Mouse (Mus musculus) liver, embryonic 16.5 days (tissue): ENCODE data around the gene Cep83. TPM values are rescaled to one million over a fixed set of nuclear protein-coding genes. Genes with fewer than 3 reads are reported as not detected.
"Not testable (repeated sequence)": the region's sequence is repeated elsewhere in the genome, so short reads cannot be mapped to it uniquely, and the experiment has no call there.

Experiments
- ATAC-seq: fragments of 200-750 bp; cut with Nextera tagmentation; 2 replicates; pipeline ENCODE4 v1.8.0; 2017; ENCODE audit warnings: low read depth, mild to moderate bottlenecking, moderate number of reproducible peaks, moderate library complexity
- H3K27ac ChIP-seq: fragments of 300-500 bp; sonication (generic); 2 replicates; pipeline ENCODE4 v1.5.1; 2014; ENCODE audit warnings: mild to moderate bottlenecking, low read length
- H3K27me3 ChIP-seq: fragments of 300-500 bp; sonication (generic); 2 replicates; pipeline ENCODE4 v1.6.1; 2014; ENCODE audit warnings: low read depth, low read length, mixed read lengths; ENCODE audit not compliant: control insufficient read depth, insufficient read depth
- H3K36me3 ChIP-seq: fragments of 300-500 bp; sonication (generic); 2 replicates; pipeline ENCODE4 v1.6.1; 2014; ENCODE audit warnings: mild to moderate bottlenecking; ENCODE audit not compliant: control insufficient read depth, insufficient read depth
- H3K4me1 ChIP-seq: fragments of 300-500 bp; sonication (generic); 2 replicates; pipeline ENCODE4 v1.6.1; 2014; ENCODE audit warnings: low read depth, low read length, mixed read lengths; ENCODE audit not compliant: control insufficient read depth
- H3K4me2 ChIP-seq: fragments of 300-500 bp; sonication (generic); 2 replicates; pipeline ENCODE4 v1.6.1; 2014; ENCODE audit warnings: low read depth, low read length, mixed read lengths
- H3K4me3 ChIP-seq: fragments of 300-500 bp; sonication (generic); 2 replicates; pipeline ENCODE4 v1.5.1; 2014; ENCODE audit warnings: low read depth, mild to moderate bottlenecking, low read length
- H3K9ac ChIP-seq: fragments of 300-500 bp; sonication (generic); 2 replicates; pipeline ENCODE4 v1.6.1; 2014; ENCODE audit warnings: low read depth, low read length
- H3K9me3 ChIP-seq: fragments of 300-500 bp; sonication (generic); replicated peaks from 2 replicates; pipeline ENCODE4 v1.6.1; 2016; ENCODE audit warnings: low read length; ENCODE audit not compliant: control insufficient read depth
- WGBS: fragments of 180-500 bp; shearing (Covaris S2); extraction: QIAGEN DNeasy Blood & Tissue Kit; methylation state at CpG from one replicate; pipeline ENCODE4 v1.1.7; 2014; ENCODE audit not compliant: insufficient replicate concordance; 5-methylcytosine and 5-hydroxymethylcytosine counted together
- polyA plus RNA-seq: library from polyadenylated mRNA; unstranded; fragments of >200 nt; fragmentation: Nextera tagmentation; extraction: Ambion mirVana; gene quantifications from 2 replicates; pipeline ENCODE4 v1.2.1, GENCODE M21; 2015

The Cep83 gene
- polyA plus RNA-seq, 1 experiment from 2014 or later: 5.4 TPM

DNA sequence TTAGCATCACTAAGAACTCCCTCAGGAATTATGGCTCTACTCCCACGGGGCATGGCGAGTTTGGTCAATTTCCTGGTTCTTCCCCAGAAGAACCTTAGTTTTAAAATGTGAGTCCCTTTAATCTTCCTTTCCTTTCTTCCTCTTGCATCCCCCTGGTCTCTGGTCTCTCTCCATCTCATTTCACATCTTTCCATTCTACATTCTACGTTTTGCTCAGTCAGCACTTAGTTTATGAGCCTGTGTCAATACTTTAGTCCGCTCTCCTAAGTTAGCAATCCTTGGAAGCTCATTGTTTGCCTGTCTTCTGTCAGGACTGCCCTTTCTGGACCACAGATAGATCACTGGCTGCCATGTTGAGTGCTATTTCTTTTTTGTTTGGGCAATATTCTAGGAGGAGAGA is 3.7 kb downstream of the Cep83 start:
- 86% methylated on average over 4 of the region's 4 CpGs for WGBS
- no peak for ATAC-seq

DNA sequence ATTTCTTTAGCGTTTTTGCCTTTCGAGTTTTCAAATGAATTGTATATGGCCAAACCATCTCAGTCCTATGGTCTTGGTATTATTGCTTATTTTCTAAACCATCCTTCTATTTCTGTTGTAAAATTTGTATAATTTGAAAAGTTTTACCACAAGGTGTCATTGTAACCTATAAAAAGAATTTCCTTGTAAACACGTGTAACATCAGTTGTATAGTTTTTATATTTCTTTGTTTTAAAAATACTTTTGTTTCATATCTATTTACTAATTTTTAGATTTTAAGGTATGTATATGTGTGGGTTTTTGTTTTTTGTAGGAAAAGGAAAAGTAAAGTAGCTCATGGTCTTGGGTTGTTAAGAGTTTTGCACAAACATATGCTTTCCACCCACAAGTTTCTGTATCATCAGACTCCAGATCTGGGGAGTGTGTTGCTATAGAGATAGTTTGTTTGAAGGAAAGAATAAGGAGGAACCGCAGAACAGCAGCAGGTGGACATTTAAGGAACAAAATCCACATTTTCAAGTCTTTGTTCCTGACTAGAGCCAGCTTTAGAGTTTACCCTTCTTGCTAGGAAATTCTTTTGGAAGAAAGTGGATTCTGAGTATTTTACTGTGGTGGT is 17.3 kb downstream of the Cep83 start:
- no peaks in the 10 kb centered on the region for H3K36me3 ChIP-seq
- H3K4me3 ChIP-seq: no peak overlapping the region
- 61% methylated on average over 4 of the region's 4 CpGs for WGBS
- H3K9ac ChIP-seq: no peak overlapping the region
- no peaks in the 10 kb centered on the region for H3K27me3 ChIP-seq
- H3K4me2 ChIP-seq: no peak overlapping the region
- H3K4me1 ChIP-seq: peaks cover 10% of the 10 kb centered on the region
- no peak for ATAC-seq
- H3K9me3 ChIP-seq: no peaks in the 10 kb centered on the region
- no peak overlapping the region for H3K27ac ChIP-seq

More for the DNA sequence above, 3.7 kb downstream of the Cep83 start:
- no peaks in the 10 kb centered on the region for H3K9me3 ChIP-seq
- H3K27ac ChIP-seq: no peak overlapping the region
- H3K36me3 ChIP-seq: no peaks in the 10 kb centered on the region
- no peak overlapping the region for H3K4me2 ChIP-seq
- H3K27me3 ChIP-seq: no peaks in the 10 kb centered on the region
- peaks cover 8% of the 10 kb centered on the region for H3K4me1 ChIP-seq
- no peak overlapping the region for H3K9ac ChIP-seq
- no peak overlapping the region for H3K4me3 ChIP-seq

DNA sequence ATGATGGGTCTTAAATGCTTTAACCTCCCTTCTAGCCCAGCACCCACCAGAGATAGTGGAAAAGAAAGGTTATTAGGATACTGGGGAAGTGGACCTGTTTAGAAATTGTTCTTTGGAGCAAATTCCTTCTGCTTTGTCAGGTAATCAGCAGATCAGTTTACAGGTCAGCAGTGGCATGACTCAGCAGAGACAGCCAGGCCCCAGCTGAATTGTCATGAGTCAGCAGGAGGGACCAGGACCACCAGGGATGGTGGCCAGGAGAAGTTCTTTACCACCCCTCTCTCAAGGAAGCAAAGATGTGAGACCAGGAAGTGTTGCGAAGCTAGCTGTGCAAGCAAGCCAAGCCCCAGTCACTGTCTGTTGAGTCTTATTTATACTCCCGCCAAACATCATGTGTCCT is 18.2 kb downstream of the Cep83 start:
- no peak overlapping the region for H3K27ac ChIP-seq
- H3K4me2 ChIP-seq: no peak overlapping the region
- H3K9me3 ChIP-seq: no peaks in the 10 kb centered on the region
- H3K36me3 ChIP-seq: no peaks in the 10 kb centered on the region
- H3K27me3 ChIP-seq: no peaks in the 10 kb centered on the region
- 85% methylated on average over 2 of the region's 2 CpGs for WGBS
- H3K4me3 ChIP-seq: no peak overlapping the region
- no peak overlapping the region for H3K9ac ChIP-seq
- 0 out of 2 replicates have a peak, but pooled peaks have one; percentile 39 for ATAC-seq
- H3K4me1 ChIP-seq: peaks cover 12% of the 10 kb centered on the region

DNA sequence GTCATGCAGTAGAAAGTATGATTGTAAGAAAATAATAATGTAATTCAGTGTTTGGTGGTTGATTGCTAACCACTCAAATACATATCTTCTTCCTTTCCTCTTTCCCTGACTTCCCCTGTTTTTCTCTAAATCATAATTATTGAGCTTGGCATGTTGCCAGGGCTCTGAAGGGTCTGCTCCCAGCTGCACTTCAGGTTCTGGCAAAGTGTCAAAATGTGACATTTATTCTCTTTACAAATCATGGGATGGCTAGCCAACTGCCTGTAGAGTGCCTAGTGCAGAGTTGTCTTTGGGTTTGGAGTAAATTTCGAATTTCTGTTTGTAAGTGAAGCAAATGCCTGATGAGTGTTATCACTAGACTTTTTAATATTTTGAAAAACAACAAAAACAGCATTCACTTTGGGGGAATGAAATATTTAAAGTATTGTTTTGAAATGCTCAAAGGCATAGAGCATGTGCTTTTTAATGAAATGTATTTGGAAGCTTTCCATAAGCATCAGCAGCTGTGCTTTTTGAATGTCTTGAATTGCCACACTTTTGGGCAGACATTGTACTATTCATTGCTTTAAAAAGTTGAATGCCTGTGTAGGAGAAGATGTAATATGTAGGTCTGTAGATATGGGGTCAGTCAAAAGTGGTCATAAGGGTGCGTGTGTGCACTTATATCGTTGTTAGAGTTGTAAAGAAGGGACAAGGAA is 21.3 kb downstream of the Cep83 start:
- Histone ChIP-seq H3K4me3 (no peak overlapping the region), H3K9me3 (no peaks in the 10 kb centered on the region), H3K27ac (no peak overlapping the region), H3K4me1 (peaks cover 12% of the 10 kb centered on the region), H3K27me3 (no peaks in the 10 kb centered on the region), H3K36me3 (no peaks in the 10 kb centered on the region), H3K4me2 (no peak overlapping the region), H3K9ac (no peak overlapping the region)
- WGBS: 79% methylated on average over 3 of the region's 3 CpGs
- ATAC-seq: no peak

DNA sequence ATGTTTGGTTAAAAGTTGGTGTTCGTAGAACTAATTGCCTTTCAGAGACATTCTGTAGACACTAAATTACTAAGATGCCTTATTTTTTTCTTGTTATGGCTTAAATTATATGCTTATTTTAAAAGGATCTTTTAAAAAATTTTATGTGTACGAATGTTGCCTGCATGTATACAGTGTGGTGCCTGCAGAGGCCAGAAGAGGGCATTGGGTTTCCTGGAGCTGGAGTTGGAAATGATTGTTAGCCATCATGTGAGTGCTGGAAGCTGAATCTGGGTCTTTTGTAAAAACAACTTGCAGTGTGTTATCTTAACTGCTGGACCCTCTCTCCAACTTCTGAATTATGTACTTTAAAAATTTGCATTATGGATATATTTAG is 21.9 kb downstream of the Cep83 start:
- 85% methylated on average over 2 of the region's 2 CpGs for WGBS
- no peak overlapping the region for H3K4me2 ChIP-seq
- H3K4me3 ChIP-seq: no peak overlapping the region
- H3K27ac ChIP-seq: no peak overlapping the region
- H3K27me3 ChIP-seq: no peaks in the 10 kb centered on the region
- no peaks in the 10 kb centered on the region for H3K36me3 ChIP-seq
- H3K9me3 ChIP-seq: no peaks in the 10 kb centered on the region
- H3K9ac ChIP-seq: no peak overlapping the region
- no peak for ATAC-seq
- peaks cover 12% of the 10 kb centered on the region for H3K4me1 ChIP-seq

DNA sequence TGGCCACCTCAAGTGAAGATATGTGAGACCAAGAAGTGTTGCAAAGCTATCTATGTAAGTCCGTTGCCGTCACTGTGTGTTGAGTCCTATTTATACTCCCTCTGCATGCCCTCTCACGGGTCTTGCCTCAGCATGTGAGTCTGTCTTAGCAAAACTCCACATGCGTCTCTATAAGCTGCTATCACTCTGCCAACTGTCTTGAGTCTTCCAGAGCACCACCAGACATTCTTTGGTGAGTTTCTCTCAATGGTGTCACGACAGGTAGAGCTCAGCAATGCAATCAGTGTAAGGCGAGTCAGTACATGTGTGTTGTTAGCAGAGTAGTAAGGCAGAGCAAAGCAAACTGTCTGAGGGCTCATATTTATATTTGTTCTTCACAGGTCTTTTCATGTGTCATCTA is 31.8 kb downstream of the Cep83 start:
- Histone ChIP-seq H3K4me3 (no peak overlapping the region), H3K4me2 (no peak overlapping the region), H3K27me3 (no peaks in the 10 kb centered on the region), H3K9me3 (no peaks in the 10 kb centered on the region), H3K4me1 (no peaks in the 10 kb centered on the region), H3K27ac (no peak overlapping the region), H3K9ac (no peak overlapping the region), H3K36me3 (no peaks in the 10 kb centered on the region)
- no peak for ATAC-seq
- WGBS: 77% methylated on average over 6 of the region's 6 CpGs

DNA sequence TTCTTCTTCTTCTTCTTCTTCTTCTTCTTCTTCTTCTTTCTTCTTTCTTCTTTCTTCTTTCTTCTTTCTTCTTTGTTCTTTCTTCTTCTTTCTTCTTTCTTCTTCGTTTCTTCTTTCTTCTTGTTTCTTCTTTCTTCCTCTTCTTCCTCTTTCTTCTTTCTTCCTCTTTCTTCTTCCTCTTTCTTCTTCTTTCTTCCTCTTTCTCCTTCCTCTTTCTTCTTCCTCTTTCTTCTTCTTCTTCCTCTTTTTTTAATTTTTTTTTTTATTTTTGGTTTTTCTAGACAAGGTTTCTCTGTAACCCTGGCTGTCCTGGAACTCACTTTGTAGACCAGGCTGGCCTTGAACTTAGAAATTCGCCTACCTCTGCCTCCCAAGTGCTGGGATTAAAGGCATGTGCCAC is 39.6 kb downstream of the Cep83 start:
- H3K9me3 ChIP-seq, ATAC-seq: not testable (repeated sequence)
- WGBS: 47% methylated on average over 2 of the region's 2 CpGs

DNA sequence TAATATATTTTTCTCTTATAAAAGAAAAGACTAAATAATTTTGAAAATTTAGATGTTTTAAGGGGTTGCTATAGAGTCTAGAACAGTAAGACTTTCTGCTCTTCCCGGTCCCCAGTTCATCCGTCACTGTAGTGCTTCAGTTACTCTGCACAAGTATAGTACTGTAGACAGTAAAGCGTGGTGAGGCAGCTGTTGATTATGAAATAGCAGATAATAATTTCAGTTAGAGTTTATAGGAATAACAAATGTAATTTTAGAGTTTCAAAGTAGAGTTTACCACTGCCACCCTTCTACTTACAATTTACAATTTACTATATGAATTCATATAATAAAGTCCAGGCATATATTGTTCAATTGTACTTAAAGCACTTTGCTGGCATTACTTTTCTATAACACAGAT is 42.0 kb downstream of the Cep83 start:
- WGBS: 82% methylated on average over 3 of the region's 3 CpGs
- H3K9me3 ChIP-seq: no peaks in the 10 kb centered on the region

More for the DNA sequence above, 39.6 kb downstream of the Cep83 start:
- H3K4me1 ChIP-seq, H3K27ac ChIP-seq, H3K4me3 ChIP-seq, H3K36me3 ChIP-seq, H3K9ac ChIP-seq, H3K27me3 ChIP-seq, H3K4me2 ChIP-seq: not testable (repeated sequence)

DNA sequence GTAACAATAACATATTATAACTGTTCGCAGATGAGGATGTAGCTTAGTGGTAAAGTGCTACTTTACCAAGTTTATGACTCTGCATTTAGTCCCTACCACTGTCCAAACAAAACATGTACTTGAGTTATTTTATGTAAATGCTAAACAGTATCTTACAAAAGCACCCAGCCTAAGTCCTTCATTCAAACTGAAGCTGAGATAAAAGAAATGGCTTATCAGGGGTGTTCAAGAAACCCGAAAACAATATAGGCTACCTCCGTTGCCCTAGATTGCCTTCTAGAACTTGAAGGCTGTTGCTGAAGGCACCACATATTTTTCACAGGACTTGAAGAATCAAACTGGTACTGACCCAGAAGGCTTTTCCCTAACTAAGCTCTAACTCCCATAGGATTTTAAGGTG is 46.4 kb downstream of the Cep83 start:
- no peak for ATAC-seq

More for the DNA sequence above, 42.0 kb downstream of the Cep83 start:
- H3K27ac ChIP-seq: no peak overlapping the region
- H3K9ac ChIP-seq: no peak overlapping the region
- ATAC-seq: no peak
- peaks cover 2% of the 10 kb centered on the region; the same call in 1 of the 2 replicates for H3K36me3 ChIP-seq
- H3K4me2 ChIP-seq: no peak overlapping the region
- no peak overlapping the region for H3K4me3 ChIP-seq
- no peaks in the 10 kb centered on the region for H3K27me3 ChIP-seq
- H3K4me1 ChIP-seq: no peaks in the 10 kb centered on the region; the same call in 1 of the 2 replicates

More for the DNA sequence above, 46.4 kb downstream of the Cep83 start:
- H3K4me2 ChIP-seq: no peak overlapping the region
- no peak overlapping the region for H3K4me3 ChIP-seq
- no peaks in the 10 kb centered on the region for H3K27me3 ChIP-seq
- no peak overlapping the region for H3K27ac ChIP-seq
- H3K9me3 ChIP-seq: no peaks in the 10 kb centered on the region
- H3K9ac ChIP-seq: no peak overlapping the region
- no peaks in the 10 kb centered on the region for H3K36me3 ChIP-seq
- no peaks in the 10 kb centered on the region; the same call in 1 of the 2 replicates for H3K4me1 ChIP-seq
- WGBS: 40% methylated on average over 3 of the region's 3 CpGs
